Mouse (Mus musculus) cerebellum, adult 18-20 months (tissue): ENCODE results near the gene Gm4792.

Experiments used
- DNase-seq, 2 experiments: peaks; one replicate each; pipeline ENCODE4 v3.0.0; 2021

The Gm4792 gene

DNA sequence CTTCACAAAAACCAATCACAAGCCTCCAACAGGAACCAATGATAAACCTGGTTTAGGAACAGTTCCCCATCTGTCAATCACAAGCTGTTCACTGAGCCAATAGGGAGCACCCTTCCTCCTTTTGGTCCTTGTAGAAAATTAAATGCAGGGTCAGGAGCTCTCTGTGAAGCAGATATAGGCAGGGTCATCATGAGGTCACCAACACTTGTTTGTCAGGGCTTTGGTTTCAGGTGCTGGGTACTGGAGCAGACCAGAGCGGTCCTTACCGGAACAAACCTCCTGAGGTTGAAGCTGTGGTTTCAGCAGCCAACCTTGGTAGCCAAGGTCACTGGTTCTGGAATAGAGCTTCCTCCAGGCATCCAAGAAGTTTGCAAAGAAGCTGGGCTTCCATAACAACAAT is 798 bp upstream of the Gm4792 start:
- no peak for DNase-seq

DNA sequence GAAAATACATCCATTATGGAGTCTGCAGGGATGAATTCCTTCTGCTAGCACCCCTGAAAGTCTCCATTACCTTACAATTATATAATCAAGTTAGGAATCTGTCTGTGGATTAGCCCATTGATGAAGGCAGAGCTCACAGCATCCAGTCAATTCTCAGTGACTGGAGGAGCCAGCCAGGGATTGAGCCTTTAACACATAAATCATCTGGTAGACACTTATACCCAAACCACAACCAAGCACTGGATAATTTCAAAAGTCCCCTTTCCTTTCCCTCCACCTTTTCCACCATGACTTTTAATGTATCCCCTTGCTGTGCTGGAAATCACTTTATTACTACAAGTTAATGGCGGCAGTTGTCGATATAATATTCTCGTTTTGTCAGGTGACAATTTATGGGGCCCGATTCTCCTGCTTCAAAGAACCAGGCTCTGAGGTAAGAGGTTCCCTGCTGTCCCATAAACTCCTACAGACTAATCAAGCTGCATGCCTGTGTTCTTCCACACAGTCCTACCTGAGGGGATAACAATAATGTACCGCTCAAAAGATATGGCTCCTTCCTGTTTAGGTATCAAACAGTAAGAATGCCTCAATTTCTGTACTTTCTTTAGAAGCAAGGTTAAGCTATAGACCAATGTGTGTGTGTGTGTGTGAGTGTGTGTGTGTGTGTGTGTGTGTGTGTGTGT is 2.4 kb downstream of the Gm4792 start:
- DNase-seq: no peak

DNA sequence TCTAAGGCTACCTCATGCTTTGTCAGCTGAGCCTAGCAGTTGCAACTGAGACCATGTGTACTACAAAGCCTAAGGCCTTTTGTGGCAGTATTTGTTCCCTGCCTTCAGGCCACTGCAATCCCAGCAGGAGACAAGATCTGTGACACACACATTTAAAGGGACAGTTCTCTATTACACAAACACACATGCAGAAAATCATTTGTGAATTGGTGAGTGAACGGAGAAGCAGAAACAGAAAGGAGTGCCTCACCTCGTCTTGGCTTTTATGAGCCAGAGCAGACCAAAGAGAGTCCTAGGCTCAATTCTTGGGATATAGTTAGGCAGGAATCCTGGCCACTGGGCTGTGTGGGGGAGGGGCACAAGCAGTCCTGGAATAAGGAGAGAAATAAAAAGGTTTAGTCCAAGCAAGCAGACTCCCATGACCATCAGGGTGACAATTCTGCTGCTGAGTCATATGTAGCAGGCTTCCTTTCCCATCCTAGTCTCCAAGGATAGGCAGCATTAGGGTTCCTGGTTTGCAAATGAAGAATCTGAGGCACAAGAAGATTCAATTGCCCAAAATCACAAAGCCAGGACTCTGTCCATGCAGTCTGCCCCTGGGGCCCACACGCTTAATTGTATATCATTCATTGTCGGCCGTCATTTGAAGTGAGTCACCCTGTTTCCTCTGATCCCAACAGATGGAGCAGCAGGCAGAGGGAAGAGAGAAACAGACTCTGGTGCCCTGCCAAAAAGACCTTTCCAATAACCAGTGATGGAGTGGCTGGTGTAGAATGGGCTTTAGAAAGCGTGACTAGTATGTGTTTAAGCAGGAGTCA is 3.4 kb downstream of the Gm4792 start:
- DNase-seq: peak; percentile 64 to 74

DNA sequence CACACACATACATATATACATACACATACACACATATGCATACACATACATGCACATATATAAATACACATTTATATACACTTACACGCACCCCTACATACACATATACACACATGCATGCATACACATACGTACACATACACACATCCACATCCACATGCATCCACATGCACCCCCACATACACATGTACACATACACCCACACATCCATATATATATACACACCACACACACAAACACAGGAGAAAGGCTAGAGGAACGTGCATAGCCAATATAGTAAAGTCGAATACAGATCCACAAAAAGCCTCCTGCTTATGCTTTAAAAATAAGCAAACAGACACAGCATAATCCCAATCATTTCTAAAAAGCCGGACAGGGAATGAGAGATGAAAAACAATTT is 4.1 kb downstream of the Gm4792 start:
- no peak for DNase-seq

DNA sequence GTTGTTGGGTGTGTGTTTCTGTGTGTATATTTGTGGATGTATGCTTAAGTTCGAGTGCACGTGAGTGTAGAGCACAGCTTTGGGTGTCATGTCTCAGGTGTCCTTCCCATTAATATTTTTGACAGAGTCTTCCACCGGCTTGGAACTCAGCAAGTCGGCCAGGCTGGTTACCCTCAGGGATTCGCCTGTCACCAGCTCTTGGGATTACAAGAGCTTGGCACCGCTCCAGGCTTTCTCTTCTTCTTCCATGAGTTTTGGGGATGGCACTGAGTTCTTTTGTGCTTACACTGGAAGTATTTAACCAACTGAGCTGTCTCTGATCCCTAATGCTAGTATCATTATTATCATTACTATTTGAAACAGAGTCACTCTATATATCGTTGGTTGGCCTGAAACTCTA is 15.7 kb downstream of the Gm4792 start:
- no peak for DNase-seq

DNA sequence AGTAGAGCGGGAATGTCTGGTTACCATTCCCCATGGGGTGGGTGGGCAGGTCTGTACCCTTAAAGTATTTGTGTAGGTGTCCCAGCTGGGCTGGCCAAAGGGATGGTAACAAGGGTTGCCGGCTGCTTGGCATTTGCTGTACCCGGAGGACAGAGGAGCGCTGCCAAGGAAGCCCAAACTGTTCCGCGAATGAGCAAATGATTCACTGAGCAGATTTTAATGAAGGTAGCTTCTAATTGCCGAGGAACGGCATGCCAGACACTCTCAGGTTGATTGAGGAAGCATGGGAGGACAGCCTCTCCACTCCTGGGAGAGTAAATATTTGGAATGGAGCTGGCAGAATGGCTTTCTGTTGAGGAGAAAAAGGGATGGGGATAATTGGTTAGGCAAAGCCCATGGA is 16.3 kb downstream of the Gm4792 start:
- DNase-seq: peak; percentile 59 to 66

DNA sequence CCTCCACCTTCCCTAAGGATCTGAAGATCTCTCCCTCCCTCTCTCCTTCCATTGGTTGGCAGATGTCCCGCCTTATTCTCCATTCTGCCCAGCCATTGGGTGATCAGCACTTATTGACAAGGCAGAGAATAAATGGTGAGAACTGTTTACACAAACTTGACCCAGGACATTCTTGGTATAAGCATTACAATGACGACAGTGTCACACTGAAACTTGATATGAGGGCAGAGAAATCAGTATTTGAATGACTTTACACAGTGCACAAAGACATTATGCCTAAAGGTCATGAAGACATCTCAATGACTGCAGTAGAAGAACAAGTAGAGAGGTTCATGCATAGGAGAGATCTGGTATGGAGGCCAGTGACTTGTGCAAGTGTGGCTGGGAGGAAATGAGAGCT is 22.0 kb downstream of the Gm4792 start:
- DNase-seq: no peak

DNA sequence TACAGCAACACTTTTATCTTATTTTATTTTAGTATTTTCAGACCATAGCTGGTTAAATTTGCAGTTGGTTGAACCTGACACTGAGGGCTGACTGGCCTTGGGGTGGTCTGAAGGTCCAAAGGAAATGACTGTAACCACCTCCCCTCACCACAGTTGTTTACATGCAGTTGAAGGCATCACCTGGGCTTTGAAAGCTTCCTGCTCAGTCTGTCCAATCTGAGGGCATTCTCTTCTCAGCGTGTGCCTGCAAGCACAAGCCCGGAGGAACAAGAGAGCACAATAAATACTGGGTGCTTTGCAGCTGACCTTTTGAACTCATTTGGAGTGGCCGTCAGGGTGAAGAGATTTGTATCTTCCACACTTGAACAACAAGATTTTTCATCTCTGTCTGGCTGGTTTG is 23.2 kb downstream of the Gm4792 start:
- no peak for DNase-seq

DNA sequence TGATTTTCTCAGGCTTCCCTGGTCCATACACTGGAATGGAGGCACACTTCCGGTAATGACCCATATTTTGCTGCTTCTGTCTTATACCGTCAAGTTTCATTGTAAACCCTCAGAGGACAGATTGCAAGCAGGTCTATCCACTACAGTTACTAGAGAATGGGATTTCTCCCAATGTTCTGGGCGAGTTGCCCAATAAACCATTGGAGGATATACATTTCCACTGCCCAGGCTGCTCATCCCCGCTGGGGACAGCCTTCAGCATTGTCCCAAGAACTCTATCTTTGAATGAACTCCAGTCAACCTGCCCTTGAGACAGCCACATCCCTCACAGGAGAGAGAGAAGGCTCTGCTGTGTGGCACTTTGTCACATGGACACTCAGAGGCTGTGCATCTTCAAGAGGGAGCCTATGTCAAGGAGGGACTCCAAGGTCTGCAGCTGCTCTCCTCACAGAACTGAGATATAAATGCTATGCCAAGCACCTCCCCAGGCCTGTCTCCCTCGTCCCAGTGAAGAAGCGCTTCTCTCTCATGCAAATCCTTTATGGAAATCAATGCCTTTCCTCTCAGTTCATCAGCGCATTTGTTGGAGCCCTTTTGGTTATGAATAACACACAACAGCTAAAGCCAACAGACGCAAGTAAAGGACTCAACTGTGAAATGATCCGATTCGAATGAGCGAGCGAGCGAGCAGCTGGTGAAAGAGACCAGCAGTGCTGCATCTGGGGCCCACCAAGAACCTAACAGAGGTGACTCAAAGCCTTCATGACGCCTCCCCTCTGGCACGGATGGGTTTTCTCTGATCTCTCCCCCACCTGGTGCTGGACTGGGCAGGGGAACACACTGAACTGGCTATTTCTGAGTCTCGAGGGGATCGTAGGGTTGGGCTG is 32.6 kb downstream of the Gm4792 start:
- DNase-seq: peak; percentile 29 to 42

DNA sequence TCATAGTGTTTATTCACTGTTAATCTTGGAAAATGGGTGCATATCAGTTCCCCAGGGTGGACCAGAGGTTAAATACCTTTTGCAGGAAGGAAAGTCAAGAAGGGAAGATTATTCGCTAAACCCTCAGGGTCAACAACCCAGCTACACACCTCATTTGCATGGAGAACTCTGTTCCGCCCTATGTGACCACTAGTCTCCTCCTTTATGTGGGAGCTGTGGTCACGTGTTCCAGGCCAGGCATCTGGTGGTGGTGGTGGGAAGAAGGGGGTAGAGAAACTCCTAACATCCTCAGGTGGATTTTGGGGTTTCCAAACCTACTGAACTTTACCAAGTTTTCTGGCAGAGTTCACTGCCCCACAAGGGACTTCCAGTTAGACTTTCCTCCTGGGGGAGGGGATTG is 35.3 kb downstream of the Gm4792 start:
- no peak for DNase-seq

DNA sequence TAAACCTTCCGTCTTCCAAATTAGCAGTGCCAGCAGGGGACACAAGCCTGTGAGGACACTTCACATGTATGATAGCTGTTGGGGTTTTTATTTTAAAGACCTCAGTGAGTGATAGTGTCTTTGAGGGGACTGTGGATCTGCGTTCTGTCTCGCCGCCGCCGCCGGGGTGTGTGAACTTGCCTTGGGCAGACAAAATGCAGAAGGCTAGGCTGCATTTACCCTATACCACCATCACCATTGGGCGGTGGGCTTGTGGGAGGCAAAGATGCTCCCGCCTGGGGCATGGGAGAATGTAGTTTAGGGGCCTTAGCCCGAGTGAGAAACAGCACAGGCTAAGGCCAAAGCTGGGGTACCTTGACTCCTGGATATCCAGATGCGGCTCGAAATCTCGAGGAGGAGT is 35.9 kb downstream of the Gm4792 start:
- DNase-seq: no peak

DNA sequence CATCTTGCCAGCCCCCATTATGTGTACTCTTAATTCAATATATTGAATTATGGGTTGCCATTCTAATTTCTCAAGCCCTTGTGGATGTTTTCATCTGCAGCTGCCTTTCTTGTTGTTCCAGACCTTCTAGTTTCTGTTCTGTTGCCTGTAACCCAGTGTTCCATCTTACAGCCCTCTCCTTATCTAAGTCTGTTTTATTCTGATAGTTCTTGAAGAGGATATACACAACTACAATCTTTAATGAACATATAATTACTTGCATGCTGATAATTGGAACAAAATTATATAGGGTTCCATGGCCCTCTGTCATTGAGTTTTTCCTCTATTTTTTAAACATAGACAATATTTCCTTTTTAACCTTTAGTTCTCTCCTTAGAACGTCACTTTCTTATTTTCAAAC is 38.0 kb downstream of the Gm4792 start:
- DNase-seq: no peak

DNA sequence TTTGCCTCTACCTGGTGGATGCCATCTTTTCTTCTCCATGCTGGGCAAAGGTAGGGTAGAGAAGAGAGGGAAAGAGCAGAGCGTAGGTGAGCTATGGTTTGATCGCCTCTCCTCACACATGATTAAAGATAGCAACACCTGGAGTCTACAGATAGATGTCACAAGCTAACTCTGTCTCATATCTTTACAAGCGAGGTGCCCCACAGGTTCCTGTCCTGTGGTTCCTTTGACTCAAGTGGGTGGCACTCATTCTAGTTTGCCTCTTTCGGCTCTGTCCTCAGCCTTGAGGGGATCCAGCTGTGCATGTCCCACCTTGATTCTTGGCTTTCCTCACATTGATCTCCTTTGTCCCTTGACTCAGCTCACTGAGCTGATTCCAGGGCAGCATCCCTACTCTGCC is 42.0 kb downstream of the Gm4792 start:
- no peak for DNase-seq

DNA sequence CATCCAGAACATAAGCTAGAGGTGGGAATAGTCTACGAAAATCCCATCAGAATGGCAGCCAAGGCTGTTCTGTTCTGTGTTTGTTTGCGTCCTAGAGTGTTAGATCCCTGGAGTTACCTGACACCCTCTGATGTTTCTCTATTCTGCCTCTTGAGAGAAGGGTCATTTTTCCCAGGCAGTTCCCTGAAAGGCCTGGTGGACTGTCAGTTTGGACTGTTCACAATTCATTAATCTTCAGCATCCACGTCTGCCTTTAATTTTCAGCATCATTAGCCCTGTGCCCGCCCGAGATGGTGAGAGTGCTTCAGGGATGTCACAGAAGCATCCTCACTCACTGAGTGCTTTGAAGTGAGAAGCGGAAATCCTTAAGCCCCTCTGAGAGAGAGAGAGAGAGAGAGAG is 42.8 kb downstream of the Gm4792 start:
- no peak for DNase-seq

DNA sequence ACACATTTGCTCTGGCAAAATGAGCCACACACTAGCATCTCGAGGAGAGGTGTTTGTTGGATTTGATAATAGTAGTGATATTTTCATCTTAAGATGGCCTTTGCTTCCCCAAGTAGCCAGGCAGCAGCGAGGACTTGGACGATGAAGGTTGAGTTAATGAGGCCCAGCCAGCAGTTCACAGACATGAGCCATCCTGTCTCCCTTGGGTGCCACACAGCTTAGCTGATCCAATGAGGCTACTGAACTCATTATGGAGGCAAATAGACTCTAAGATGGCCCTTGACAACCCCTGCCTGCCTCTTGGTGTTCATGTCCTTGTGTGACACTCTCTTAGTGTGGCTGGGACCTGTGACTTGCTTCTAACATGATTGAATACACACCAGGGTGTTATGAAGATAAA is 43.7 kb downstream of the Gm4792 start:
- no peak for DNase-seq

DNA sequence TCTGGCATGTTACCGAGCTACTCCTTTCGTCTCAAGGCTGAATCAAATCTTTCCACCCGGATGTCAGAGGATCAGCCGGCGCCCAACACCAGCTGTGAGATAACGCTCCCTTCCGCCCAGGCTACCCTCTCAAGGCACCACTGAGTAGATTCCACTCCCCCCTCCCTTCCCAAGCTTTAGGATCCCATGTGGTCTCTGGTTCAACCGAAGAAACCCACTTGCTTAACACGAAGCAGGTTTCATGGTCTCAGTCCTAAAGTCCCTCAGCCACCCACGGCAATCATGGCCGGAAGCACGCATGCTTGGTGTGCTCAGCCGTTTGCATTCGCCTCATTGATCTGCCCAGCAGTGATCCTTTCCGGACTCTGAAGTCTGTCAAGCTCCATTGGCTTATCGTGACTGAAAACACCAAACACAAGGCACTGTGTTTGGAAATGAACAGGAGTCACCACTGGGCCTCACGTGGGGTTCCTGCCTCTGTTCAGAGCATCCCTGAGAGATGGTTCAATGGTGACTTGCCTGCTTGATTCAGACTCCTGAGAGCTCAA is 45.2 kb downstream of the Gm4792 start:
- no peak for DNase-seq

DNA sequence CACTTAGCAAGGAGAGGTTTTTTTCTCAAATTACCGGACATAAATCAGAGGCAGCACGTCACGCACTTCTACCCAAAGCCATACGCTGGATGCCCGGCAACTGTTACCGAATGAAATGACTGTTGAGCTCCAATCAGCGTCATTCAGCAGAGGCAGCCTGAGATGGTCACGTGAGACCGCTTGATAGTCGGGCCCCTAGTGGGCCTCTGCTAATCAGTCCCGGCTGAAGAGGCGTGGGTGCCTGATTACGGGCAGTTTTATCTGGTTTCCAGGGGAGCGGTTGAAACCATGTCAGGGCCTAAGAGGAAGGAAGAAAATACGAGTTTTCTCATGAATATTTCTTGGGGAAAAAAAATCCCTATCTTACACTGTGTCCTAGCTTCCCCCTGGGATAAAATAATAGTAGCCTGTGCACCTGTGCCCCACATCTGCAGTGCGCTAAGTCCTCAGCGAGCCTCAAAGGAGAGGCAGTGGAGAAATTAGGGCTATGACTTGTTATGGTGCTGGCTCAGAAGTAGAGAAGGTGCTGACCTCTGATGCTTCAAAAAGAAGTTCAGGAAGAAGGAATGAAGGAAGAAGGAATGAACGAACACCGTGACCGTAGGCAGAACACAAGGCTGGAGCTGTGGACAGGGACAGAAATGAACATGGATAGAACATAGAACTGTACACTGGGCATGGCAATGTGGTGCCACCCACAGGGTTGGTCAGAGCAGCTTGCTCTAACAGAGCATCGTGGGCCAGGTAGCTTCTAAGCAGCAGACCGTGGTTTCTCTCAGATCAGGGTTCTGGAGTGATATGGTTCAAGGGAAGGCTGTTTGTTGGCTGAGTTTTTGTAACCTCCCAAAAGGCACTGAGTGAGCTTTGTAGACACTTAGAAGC is 48.7 kb downstream of the Gm4792 start:
- no peak for DNase-seq

DNA sequence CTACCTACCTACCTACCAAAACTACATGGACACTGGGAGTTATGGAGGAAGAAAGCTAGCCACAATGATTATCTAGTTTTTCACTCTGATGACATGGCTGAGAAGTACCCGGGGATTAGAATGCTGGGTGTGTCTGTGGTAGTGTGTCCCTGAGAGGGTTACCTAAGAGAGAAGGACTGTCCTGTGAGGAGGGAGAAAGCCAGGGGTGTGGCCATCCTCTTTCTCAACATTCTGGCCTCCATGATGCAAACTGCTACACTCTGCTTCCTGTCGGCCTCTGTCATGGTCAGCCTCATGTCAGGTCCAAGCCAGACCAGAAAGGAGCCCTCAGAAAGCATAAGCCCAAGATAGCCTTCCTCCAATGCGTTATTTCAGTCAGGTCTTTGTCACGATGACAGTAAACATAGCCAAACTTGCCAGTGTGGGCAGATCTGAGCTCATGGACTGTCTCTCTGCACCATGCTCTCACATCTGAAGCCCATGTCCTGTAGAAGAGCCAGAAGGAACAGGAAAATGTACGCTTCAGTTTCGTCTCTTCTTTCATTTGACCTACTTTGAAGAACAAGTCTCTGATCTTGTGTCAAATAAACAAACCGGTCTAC is 50.7 kb downstream of the Gm4792 start:
- no peak for DNase-seq
